Comparison of ENCODE assay signal across 9 mouse cellular contexts in genomic region chr6:145515859-145516581, GRCm38 (mm10).
DNase-seq lines count a peak whose midpoint lies in the region; ATAC-seq lines count a peak whose summit lies in the region.
"Had no signal": no experiment of that assay in that cellular context is flagged by ENCODE, and none has a peak within 500 bp of the region (broad histone marks: within the 10 kb centered on the region; RNA-seq: fewer than 3 reads in every experiment).

No protein-coding gene starts in this region.

- H3K4me3 ChIP-seq in embryonic facial prominence, embryonic 12.5 days, result no peak overlapping the region
- no peak overlapping the region for H3K4me3 ChIP-seq in kidney, embryonic 16.5 days (ENCODE audit: low read length)
- no peak overlapping the region for H3K4me3 ChIP-seq in midbrain, embryonic 15.5 days
- H3K4me3 ChIP-seq: megakaryocyte, embryonic 14.5 days had no signal

- no peak overlapping the region for H3K27ac ChIP-seq in embryonic facial prominence, embryonic 12.5 days
- H3K27ac ChIP-seq in kidney, embryonic 16.5 days (ENCODE audit: low read length), result no peak overlapping the region
- no peak overlapping the region for H3K27ac ChIP-seq in midbrain, embryonic 15.5 days

- no peak overlapping the region for H3K4me2 ChIP-seq in embryonic facial prominence, embryonic 12.5 days (replicated peaks)
- peak overlapping the region; percentile 26 for H3K4me2 ChIP-seq in kidney, embryonic 16.5 days (replicated peaks; ENCODE audit: low read depth, low read length)
- no peak overlapping the region for H3K4me2 ChIP-seq in midbrain, embryonic 15.5 days

- DNase-seq in heart, adult 11 months, result peak; percentile 95
- DNase-seq in heart, adult 8-10 months (ENCODE audit: low spot score), result no peak
- no peak for DNase-seq in Muller cell, postnatal 12 days (ENCODE audit: inconsistent ontology term)
- no peak for DNase-seq in cerebellum, adult 9-11 months
- no peak for DNase-seq in gastrocnemius, adult 8-10 months (ENCODE audit: low spot score in 2 of 2)

- H3K9me3 ChIP-seq in embryonic facial prominence, embryonic 12.5 days, result 0 out of 2 replicates have a peak, but pooled peaks cover 5% of the 10 kb centered on the region
- peaks cover 4% of the 10 kb centered on the region; the same call in 1 of the 2 replicates for H3K9me3 ChIP-seq in kidney, embryonic 16.5 days (ENCODE audit: low read length)
- no peaks in the 10 kb centered on the region for H3K9me3 ChIP-seq in midbrain, embryonic 15.5 days

- no peaks in the 10 kb centered on the region for H3K36me3 ChIP-seq in embryonic facial prominence, embryonic 12.5 days
- no peaks in the 10 kb centered on the region for H3K36me3 ChIP-seq in kidney, embryonic 16.5 days (ENCODE audit: insufficient read depth, low read length)
- H3K36me3 ChIP-seq in midbrain, embryonic 15.5 days (replicated peaks), result no peaks in the 10 kb centered on the region

- ATAC-seq in embryonic facial prominence, embryonic 12.5 days (ENCODE audit: insufficient number of reproducible peaks, insufficient read depth, low FRiP score, low TSS enrichment), result peak; percentile 57; the same call in 1 of the 2 replicates
- ATAC-seq in kidney, embryonic 16.5 days (ENCODE audit: low FRiP score, low TSS enrichment), result peak; percentile 86; the same call in 1 of the 2 replicates
- ATAC-seq in midbrain, embryonic 15.5 days (replicated peaks), result peak; percentile 63

- H3K4me1 ChIP-seq in embryonic facial prominence, embryonic 12.5 days, result peaks cover 12% of the 10 kb centered on the region
- peaks cover 19% of the 10 kb centered on the region for H3K4me1 ChIP-seq in kidney, embryonic 16.5 days (ENCODE audit: insufficient read depth, low read length)
- peaks cover 13% of the 10 kb centered on the region; the same call in 1 of the 2 replicates for H3K4me1 ChIP-seq in midbrain, embryonic 15.5 days
- H3K4me1 ChIP-seq: megakaryocyte, embryonic 14.5 days had no signal

- WGBS in embryonic facial prominence, embryonic 12.5 days, result 37% methylated on average over 10 of the region's 10 CpGs
- WGBS in kidney, embryonic 16.5 days, result 27% methylated on average over 10 of the region's 10 CpGs
- 74% methylated on average over 10 of the region's 10 CpGs for WGBS in midbrain, embryonic 15.5 days

- H3K9ac ChIP-seq in embryonic facial prominence, embryonic 12.5 days, result no peak overlapping the region
- H3K9ac ChIP-seq in kidney, embryonic 16.5 days (replicated peaks; ENCODE audit: low read length), result no peak overlapping the region
- H3K9ac ChIP-seq in midbrain, embryonic 15.5 days, result no peak overlapping the region

- H3K27me3 ChIP-seq in embryonic facial prominence, embryonic 12.5 days, result no peaks in the 10 kb centered on the region
- H3K27me3 ChIP-seq in kidney, embryonic 16.5 days (ENCODE audit: insufficient read depth, low read length), result no peaks in the 10 kb centered on the region
- H3K27me3 ChIP-seq in midbrain, embryonic 15.5 days (replicated peaks), result no peaks in the 10 kb centered on the region
